Mouse (Mus musculus) right cerebral cortex, postnatal 25 days (tissue): ENCODE measurements at regions not wholly inside any gene's neighbourhood (a gene's known extent, or its start where the extent isn't known, plus 50 kb on each side); places are given as distances from the start of the nearest gene placed in this dataset.

Experiments
- DNase-seq: peaks from one replicate; pipeline ENCODE4 v3.0.0; 2022

DNA sequence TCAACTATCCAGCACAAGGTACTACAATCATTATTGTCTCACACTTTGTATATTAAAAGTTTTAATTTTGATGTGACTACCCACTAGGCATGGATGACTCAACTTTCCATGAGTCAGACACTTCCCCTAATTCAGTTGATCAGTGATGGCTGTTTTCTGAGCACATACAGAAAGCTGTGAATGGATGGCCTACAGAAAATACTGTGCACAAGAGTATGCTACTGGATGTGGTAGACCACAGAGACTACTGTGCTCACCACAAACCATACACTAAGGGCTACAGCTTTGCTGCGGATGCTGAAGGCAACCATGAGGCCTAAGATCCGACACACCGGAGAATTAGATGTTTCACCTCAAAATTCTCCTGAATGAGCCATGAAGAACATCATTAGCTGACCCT lies 174.4 kb upstream of the March1 start:
- DNase-seq: no peak

DNA sequence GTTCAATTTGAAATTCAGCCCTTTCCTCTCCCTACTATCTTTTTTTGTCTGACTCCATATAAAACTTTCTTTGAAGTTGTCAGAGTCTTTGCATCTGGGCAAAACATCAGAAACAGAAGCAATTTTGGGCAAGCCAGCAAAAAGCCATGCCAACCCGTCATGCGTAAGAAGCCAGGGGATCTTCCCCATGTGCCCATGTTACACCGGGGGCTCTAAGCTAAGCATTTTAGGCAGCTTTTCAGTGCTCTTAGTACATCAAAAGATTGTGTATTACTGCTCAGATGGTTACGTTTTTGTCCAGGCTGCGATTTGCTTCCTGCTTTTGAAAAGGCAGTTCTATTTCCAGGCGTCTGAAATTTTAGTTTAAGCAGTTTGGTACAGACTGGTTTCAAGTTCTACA lies 196.8 kb upstream of the March1 start:
- no peak for DNase-seq

DNA sequence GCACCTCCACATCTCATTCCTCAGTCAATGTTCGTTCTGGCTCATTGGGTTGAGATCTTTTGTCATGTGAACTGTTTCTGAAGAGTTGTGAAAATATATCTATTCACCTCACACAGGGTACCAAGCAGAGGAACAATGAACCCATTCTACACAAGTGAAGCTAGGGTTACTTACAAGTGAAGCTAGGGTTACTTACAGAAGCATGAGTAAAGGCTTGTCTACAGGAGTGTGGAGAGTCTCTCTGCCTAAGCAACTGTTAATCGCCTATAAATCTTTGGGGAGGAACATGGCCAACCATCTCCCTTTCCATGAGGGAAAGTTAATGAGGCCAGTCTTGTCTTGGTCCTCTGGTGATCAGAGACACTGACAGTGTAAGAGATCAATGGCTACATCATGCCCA lies 199.8 kb upstream of the March1 start:
- no peak for DNase-seq

DNA sequence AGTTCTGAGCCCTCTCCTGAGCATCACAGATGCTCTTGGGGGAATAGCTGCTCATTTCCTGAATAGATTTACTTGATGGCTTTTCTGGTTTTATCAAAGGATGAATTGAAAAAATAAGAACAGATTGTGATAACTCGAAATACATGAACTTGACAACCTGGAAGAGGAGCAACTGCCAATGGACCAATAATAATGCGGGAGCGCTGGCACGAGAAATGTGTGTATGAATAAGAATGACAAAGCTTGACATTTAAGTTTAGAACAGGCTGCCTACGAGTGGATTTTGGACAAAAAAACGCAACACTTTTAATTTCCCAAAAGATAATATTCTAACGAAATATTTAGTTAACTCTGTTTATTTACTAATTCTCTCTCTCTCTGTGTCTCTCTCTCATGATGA lies 203.5 kb upstream of the March1 start:
- no peak for DNase-seq

DNA sequence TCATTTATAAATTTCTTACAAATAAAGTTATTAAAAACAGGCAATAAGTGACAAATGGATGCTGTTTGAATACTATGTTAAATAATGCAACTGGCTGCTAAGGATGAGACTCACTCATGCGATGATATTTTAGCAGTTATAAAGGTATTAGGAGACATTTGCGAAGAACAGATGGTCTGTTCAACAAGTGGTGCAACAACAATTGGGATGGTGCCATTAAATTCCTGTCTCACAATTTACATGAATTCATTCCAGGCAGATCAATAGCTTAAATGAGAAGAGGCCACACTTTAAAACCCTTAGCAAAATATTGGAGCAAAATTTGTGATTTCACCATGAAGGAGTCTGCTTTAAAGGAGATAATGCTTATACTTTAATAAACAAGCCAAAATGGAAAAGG lies 205.4 kb upstream of the March1 start:
- DNase-seq: no peak

DNA sequence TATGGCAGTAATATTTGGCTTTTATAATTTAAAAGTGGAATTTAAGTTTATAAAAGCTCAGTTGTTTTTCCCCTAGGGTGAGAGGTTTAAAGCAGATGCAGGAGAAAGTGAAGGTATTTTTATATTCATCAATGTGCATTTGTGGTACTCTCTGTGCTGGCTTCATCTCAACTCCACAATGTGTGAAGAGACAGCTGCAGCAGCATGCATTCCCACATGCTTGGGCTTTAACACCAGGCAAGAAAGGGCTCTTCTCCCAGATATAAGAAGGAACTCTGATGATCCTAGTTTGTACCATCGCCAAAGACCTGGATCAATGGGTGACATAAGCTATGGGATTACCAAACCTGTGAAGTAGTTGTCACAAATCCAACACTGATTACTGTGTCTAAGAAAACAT lies 221.9 kb upstream of the March1 start:
- no peak for DNase-seq

DNA sequence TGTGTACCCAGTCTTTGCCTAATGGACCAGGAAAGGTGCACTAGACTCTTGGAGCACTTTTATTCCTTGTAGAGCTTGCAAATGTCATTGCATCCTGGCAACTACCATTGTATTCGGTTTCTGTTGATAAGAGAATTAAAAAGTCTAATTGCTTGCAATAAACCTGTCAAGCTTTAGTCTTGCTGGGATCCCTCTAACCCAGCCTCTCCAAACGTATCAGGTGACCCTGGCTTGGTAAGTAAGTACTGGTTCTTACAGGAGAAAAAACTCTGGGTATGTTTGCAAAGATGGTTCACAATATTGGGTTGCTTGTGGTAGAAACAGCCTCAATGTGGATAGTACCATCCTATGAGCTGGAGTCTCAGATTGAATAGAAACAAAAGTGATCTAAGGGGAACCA lies 226.6 kb upstream of the BC030870 start:
- DNase-seq: no peak

DNA sequence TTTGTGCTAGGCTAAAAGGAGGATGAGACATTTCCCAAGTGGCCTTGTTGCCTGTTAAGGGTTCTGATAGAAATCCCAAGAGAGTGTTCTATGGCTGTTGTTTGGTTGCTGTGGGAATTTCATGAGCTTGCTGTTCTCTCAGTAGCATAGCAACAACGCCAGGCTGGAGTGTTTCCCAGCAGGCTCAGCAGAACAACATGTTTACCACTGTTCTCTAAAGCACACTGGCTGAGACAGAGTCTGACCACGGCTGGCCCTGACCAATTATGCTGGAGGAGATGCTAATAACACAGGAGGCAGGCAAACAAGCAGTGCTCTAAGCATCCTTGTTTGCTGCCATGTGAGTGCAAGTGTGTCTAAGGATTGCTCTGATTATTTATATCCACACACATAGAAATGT lies 220.0 kb upstream of the BC030870 start:
- DNase-seq: peak; percentile 9

DNA sequence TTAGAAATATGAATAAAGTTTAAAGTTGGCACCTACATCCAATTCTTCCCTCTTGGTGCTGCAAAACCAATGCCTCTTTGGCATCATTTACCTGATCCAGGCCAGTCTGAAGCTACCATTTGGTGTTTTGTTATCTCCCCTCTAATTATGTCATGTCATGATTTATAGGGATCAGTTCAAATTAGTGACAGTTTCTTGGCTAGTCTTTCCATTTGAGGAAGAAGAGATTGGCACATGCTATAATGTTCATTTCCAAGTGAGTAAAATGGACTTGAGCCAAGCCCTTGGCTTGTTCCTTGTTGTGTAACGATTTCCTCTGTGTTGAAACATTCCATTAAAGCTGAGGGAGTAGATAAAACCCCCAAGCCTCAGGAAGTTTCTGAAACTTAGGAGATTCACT lies 201.8 kb upstream of the BC030870 start:
- DNase-seq: no peak

DNA sequence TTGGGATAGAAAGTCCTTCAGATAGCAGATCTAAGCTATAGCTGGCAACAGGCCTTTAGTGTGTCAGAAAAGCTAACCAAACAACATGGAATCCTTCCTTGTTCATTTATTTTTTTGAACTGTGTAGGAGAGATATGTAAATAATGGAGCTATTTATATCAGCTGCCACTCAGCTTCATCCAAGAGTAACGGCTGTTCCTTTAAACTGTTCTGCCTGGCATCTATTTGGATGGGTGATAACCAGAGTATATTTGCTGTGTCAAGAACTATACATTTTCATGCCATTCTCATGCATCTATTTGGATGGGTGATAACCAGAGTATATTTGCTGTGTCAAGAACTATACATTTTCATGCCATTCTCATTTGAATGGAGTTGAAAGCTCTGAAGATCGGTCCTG lies 159.3 kb upstream of the BC030870 start:
- DNase-seq: no peak

DNA sequence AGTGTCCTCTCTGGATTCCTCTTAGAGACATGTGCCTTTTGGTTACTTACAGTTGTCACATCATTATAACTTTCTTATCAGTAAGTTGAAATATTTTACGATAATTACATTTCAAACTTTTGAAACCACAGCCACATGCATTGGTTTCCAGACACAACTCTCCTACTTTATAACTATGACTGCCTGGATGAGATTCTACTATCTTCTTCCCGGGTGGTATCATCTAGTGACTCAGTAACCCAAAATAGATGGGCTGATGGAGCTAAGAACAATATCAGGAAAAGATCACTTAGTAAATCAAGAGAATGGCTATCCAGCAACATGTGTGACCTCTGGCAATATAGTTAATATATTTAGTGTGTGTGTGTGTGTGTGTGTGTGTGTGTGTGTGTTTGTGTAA lies 151.0 kb upstream of the BC030870 start:
- DNase-seq: no peak
